Mouse (Mus musculus): Measurements from ENCODE around the gene Hivep3.

DNA sequence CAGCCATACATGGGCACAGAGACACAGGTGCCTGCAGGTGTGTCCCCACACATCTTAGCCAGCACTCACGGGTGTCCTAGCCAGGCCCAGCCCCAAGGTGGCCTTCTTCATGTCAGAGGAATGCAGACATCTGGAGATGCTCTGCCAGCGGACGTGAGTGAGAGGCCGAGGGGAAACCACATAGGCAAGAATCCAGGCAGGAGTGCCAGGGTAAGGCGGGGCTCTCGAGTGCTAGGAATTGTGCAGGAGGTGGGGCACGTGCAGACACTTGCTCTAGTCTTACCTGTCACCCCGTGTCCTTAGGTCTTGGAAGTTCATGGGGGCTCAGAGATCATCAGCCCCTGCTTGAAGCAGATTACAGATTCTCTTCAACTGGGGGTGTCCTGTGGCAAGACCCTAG, 412.3 kb downstream of the Hivep3 start:
- TF ChIP-seq POLR2A (IDR thresholded peaks at IDR 0.05; ENCODE audit: borderline replicate concordance, extremely low read depth, insufficient read depth, insufficient read length, poor library complexity, severe bottlenecking) (no peak), CTCF (IDR thresholded peaks at IDR 0.05; ENCODE audit: borderline replicate concordance, extremely low read depth, insufficient read depth, insufficient read length) (no peak)
